Mouse (Mus musculus): ENCODE data around the gene 9130213A22Rik. TPM values are rescaled to one million over a fixed set of nuclear protein-coding genes. Genes with fewer than 3 reads are reported as not detected.
A peak's percentile ranks its signal among the peaks of the same experiment; 100 is the strongest.

The 9130213A22Rik gene
- 0.49 and 0.65 TPM in 2 replicates for polyA plus RNA-seq (2015; fragmentation: Nextera tagmentation; extraction: Ambion mirVana)

- Histone ChIP-seq H3K4me3 (ENCODE audit: low read depth, low read length) (peak within 1 kb of the TSS; percentile 79), H3K4me1 (ENCODE audit: control insufficient read depth, insufficient read depth, low read length) (peaks cover 31% of the 10 kb centered on the region), H3K4me2 (ENCODE audit: low read length) (peak within 1 kb of the TSS; percentile 90), H3K27me3 (ENCODE audit: control insufficient read depth, insufficient read depth, low read depth, low read length) (peaks cover 4% of the 10 kb centered on the region), H3K36me3 (ENCODE audit: control insufficient read depth, insufficient read depth, low read length) (no peaks in the 10 kb centered on the region), H3K9me3 (replicated peaks; ENCODE audit: control insufficient read depth, low read length, poor library complexity, severe bottlenecking) (no peaks in the 10 kb centered on the region), H3K27ac (ENCODE audit: low read length) (peak within 1 kb of the TSS; percentile 81), H3K9ac (ENCODE audit: low read depth, low read length) (peak within 1 kb of the TSS; percentile 74)
- peak; percentile 60 for ATAC-seq
- under 1% methylated on average over 61 of the region's 66 CpGs for whole genome bisulfite sequencing
These were observed at the start of gene 9130213A22Rik for GRCm38 (mm10) chr11:69122336-69122951. 9130213A22Rik (minus strand) TSS chr11:69122589.

GRCm38 (mm10) chr11:69171626-69172025 lies 49.2 kb upstream of the 9130213A22Rik start:
- Histone ChIP-seq H3K9me3 (replicated peaks; ENCODE audit: control insufficient read depth, low read length, poor library complexity, severe bottlenecking) (no peaks in the 10 kb centered on the region), H3K27me3 (ENCODE audit: control insufficient read depth, insufficient read depth, low read depth, low read length) (no peaks in the 10 kb centered on the region), H3K4me2 (ENCODE audit: low read length) (no peak overlapping the region), H3K4me3 (ENCODE audit: low read depth, low read length) (no peak overlapping the region), H3K36me3 (ENCODE audit: control insufficient read depth, insufficient read depth, low read length) (no peaks in the 10 kb centered on the region), H3K9ac (ENCODE audit: low read depth, low read length) (no peak overlapping the region), H3K4me1 (ENCODE audit: control insufficient read depth, insufficient read depth, low read length) (no peaks in the 10 kb centered on the region), H3K27ac (ENCODE audit: low read length) (no peak overlapping the region)
- no peak for ATAC-seq
- 24% methylated on average over 7 of the region's 7 CpGs for WGBS

GRCm38 (mm10) chr11:69169313-69169712 lies 46.9 kb upstream of the 9130213A22Rik start:
- Histone ChIP-seq H3K36me3 (ENCODE audit: control insufficient read depth, insufficient read depth, low read length) (no peaks in the 10 kb centered on the region), H3K4me1 (ENCODE audit: control insufficient read depth, insufficient read depth, low read length) (no peaks in the 10 kb centered on the region), H3K4me3 (ENCODE audit: low read depth, low read length) (no peak overlapping the region), H3K4me2 (ENCODE audit: low read length) (no peak overlapping the region), H3K27me3 (ENCODE audit: control insufficient read depth, insufficient read depth, low read depth, low read length) (no peaks in the 10 kb centered on the region), H3K9ac (ENCODE audit: low read depth, low read length) (no peak overlapping the region), H3K9me3 (replicated peaks; ENCODE audit: control insufficient read depth, low read length, poor library complexity, severe bottlenecking) (no peaks in the 10 kb centered on the region), H3K27ac (ENCODE audit: low read length) (no peak overlapping the region)
- ATAC-seq = no peak
- WGBS = 86% methylated on average over 12 of the region's 12 CpGs

GRCm38 (mm10) chr11:69156800-69157199 lies 34.4 kb upstream of the 9130213A22Rik start, which contains the start of gene Alox12b:
Alox12b (plus strand) TSS chr11:69156989.
- H3K27me3 ChIP-seq (ENCODE audit: control insufficient read depth, insufficient read depth, low read depth, low read length) = peaks cover 3% of the 10 kb centered on the region; the same call in 1 of the 2 replicates
- no peaks in the 10 kb centered on the region for H3K9me3 ChIP-seq (replicated peaks; ENCODE audit: control insufficient read depth, low read length, poor library complexity, severe bottlenecking)
- peak within 1 kb of the TSS; percentile 56; the same call in 1 of the 2 replicates for H3K9ac ChIP-seq (ENCODE audit: low read depth, low read length)
- 4% methylated on average over 18 of the region's 18 CpGs for WGBS
- H3K4me1 ChIP-seq (ENCODE audit: control insufficient read depth, insufficient read depth, low read length) = peaks cover 4% of the 10 kb centered on the region; the same call in 1 of the 2 replicates
- ATAC-seq = no peak
- H3K4me3 ChIP-seq (ENCODE audit: low read depth, low read length) = peak within 1 kb of the TSS; percentile 28
- H3K4me2 ChIP-seq (ENCODE audit: low read length) = peak within 1 kb of the TSS; percentile 48
- no peak within 1 kb of the TSS for H3K27ac ChIP-seq (ENCODE audit: low read length)
- H3K36me3 ChIP-seq (ENCODE audit: control insufficient read depth, insufficient read depth, low read length) = no peaks in the 10 kb centered on the region

GRCm38 (mm10) chr11:69155351-69155750 lies 33.0 kb upstream of the 9130213A22Rik start:
- no peak overlapping the region for H3K4me2 ChIP-seq (ENCODE audit: low read length)
- no peaks in the 10 kb centered on the region for H3K36me3 ChIP-seq (ENCODE audit: control insufficient read depth, insufficient read depth, low read length)
- ATAC-seq = no peak
- no peak overlapping the region for H3K27ac ChIP-seq (ENCODE audit: low read length)
- H3K9ac ChIP-seq (ENCODE audit: low read depth, low read length) = no peak overlapping the region
- peaks cover 4% of the 10 kb centered on the region; the same call in 1 of the 2 replicates for H3K4me1 ChIP-seq (ENCODE audit: control insufficient read depth, insufficient read depth, low read length)
- no peaks in the 10 kb centered on the region for H3K9me3 ChIP-seq (replicated peaks; ENCODE audit: control insufficient read depth, low read length, poor library complexity, severe bottlenecking)
- WGBS = 56% methylated on average over 1 of the region's 1 CpGs
- no peak overlapping the region for H3K4me3 ChIP-seq (ENCODE audit: low read depth, low read length)
- H3K27me3 ChIP-seq (ENCODE audit: control insufficient read depth, insufficient read depth, low read depth, low read length) = peaks cover 3% of the 10 kb centered on the region; the same call in 1 of the 2 replicates

GRCm38 (mm10) chr11:69153831-69154230 lies 31.4 kb upstream of the 9130213A22Rik start:
- H3K4me3 ChIP-seq (ENCODE audit: low read depth, low read length) = no peak overlapping the region
- peaks cover 4% of the 10 kb centered on the region; the same call in 1 of the 2 replicates for H3K4me1 ChIP-seq (ENCODE audit: control insufficient read depth, insufficient read depth, low read length)
- H3K9me3 ChIP-seq (replicated peaks; ENCODE audit: control insufficient read depth, low read length, poor library complexity, severe bottlenecking) = no peaks in the 10 kb centered on the region
- peaks cover 3% of the 10 kb centered on the region; the same call in 1 of the 2 replicates for H3K27me3 ChIP-seq (ENCODE audit: control insufficient read depth, insufficient read depth, low read depth, low read length)
- H3K4me2 ChIP-seq (ENCODE audit: low read length) = no peak overlapping the region
- WGBS = 86% methylated on average over 8 of the region's 8 CpGs
- H3K27ac ChIP-seq (ENCODE audit: low read length) = no peak overlapping the region
- no peak for ATAC-seq
- H3K36me3 ChIP-seq (ENCODE audit: control insufficient read depth, insufficient read depth, low read length) = no peaks in the 10 kb centered on the region
- H3K9ac ChIP-seq (ENCODE audit: low read depth, low read length) = no peak overlapping the region

- WGBS = 69% methylated on average over 6 of the region's 6 CpGs
- H3K4me2 ChIP-seq (ENCODE audit: low read length) = peak overlapping the region; percentile 37
These were observed 28.6 kb upstream of the 9130213A22Rik start for GRCm38 (mm10) chr11:69151004-69151403.

GRCm38 (mm10) chr11:69150444-69150843 lies 28.1 kb upstream of the 9130213A22Rik start:
- WGBS = 6% methylated on average over 7 of the region's 7 CpGs
- Histone ChIP-seq H3K9ac (ENCODE audit: low read depth, low read length) (peak overlapping the region; percentile 42), H3K36me3 (ENCODE audit: control insufficient read depth, insufficient read depth, low read length) (no peaks in the 10 kb centered on the region), H3K4me3 (ENCODE audit: low read depth, low read length) (peak overlapping the region; percentile 14; the same call in 1 of the 2 replicates), H3K9me3 (replicated peaks; ENCODE audit: control insufficient read depth, low read length, poor library complexity, severe bottlenecking) (no peaks in the 10 kb centered on the region), H3K4me2 (ENCODE audit: low read length) (peak overlapping the region; percentile 37), H3K27ac (ENCODE audit: low read length) (no peak overlapping the region), H3K27me3 (ENCODE audit: control insufficient read depth, insufficient read depth, low read depth, low read length) (no peaks in the 10 kb centered on the region), H3K4me1 (ENCODE audit: control insufficient read depth, insufficient read depth, low read length) (no peaks in the 10 kb centered on the region)
- no peak for ATAC-seq

More at GRCm38 (mm10) chr11:69151004-69151403, 28.6 kb upstream of the 9130213A22Rik start:
- Histone ChIP-seq H3K27ac (ENCODE audit: low read length) (no peak overlapping the region), H3K4me1 (ENCODE audit: control insufficient read depth, insufficient read depth, low read length) (no peaks in the 10 kb centered on the region), H3K36me3 (ENCODE audit: control insufficient read depth, insufficient read depth, low read length) (no peaks in the 10 kb centered on the region), H3K9ac (ENCODE audit: low read depth, low read length) (peak overlapping the region; percentile 42), H3K4me3 (ENCODE audit: low read depth, low read length) (peak overlapping the region; percentile 14; the same call in 1 of the 2 replicates), H3K9me3 (replicated peaks; ENCODE audit: control insufficient read depth, low read length, poor library complexity, severe bottlenecking) (no peaks in the 10 kb centered on the region), H3K27me3 (ENCODE audit: control insufficient read depth, insufficient read depth, low read depth, low read length) (no peaks in the 10 kb centered on the region)
- ATAC-seq = no peak

GRCm38 (mm10) chr11:69149728-69150127 lies 27.3 kb upstream of the 9130213A22Rik start:
- no peaks in the 10 kb centered on the region for H3K9me3 ChIP-seq (replicated peaks; ENCODE audit: control insufficient read depth, low read length, poor library complexity, severe bottlenecking)
- WGBS = 75% methylated on average over 6 of the region's 6 CpGs
- H3K27ac ChIP-seq (ENCODE audit: low read length) = no peak overlapping the region
- no peak overlapping the region for H3K9ac ChIP-seq (ENCODE audit: low read depth, low read length)
- H3K36me3 ChIP-seq (ENCODE audit: control insufficient read depth, insufficient read depth, low read length) = no peaks in the 10 kb centered on the region
- H3K27me3 ChIP-seq (ENCODE audit: control insufficient read depth, insufficient read depth, low read depth, low read length) = no peaks in the 10 kb centered on the region
- no peak overlapping the region for H3K4me2 ChIP-seq (ENCODE audit: low read length)
- no peaks in the 10 kb centered on the region for H3K4me1 ChIP-seq (ENCODE audit: control insufficient read depth, insufficient read depth, low read length)
- ATAC-seq = no peak
- H3K4me3 ChIP-seq (ENCODE audit: low read depth, low read length) = no peak overlapping the region
